Mouse (Mus musculus): Measurements from ENCODE around the gene B3gat2.

Gene B3gat2

DNA sequence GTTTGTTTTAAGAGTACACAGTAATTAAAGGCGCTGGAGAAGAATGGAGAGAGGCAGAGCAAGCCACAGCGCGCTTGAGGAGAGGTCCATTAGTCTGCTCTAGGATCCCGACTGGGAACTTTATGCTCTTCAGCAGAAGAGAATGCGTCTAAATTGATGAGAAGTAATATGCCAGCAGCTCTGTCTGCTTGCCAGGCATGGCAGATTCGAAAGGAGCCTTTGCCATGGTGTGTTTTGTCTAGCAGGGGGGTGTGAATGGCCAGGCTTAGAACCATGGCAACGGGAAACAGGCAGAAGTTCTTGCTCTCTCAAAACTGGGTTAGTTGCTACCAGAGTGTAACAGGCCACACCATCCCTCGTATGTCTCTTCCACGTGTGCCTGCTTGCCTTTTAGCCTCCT lies 73.3 kb downstream of the B3gat2 start:
- no peak for DNase-seq (ENCODE audit: low read depth)

DNA sequence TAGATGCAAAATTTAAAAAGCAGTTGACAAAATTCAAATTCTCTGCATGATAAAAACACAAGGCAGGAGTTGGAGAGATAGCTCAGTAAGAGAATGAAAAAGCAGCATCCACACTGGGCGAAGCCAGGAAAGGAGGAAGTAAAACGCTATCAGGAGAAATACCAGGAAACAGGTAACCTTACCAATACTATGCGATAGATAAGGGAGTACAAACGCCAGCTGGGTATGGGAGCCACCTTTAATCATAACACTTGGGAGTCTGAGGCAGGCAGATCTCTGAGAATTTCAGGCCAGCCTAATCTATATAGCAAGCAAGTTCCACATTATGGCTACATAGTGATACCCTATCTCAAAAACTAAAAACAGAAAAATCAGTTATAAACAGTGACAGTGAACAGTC lies 75.1 kb downstream of the B3gat2 start:
- DNase-seq (ENCODE audit: low read depth): no peak

DNA sequence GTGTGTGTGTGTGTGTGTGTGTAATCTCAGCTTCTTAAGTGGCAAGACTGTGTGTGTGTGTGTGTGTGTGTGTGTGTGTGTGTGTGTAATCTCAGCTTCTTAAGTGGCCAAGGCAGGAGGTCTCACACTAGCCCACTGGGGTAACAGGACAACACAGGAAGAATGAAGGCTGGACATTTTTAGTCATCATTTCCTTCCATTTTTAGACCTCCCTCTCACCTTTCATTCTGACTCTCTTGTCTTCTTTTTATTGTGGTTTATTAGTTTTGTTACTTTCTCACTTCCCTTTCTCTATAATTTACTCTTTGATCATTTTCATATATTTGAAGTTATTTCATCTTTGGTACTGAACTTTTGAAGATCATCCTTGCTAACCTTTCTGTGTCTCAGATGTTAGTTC lies 79.4 kb downstream of the B3gat2 start:
- DNase-seq (ENCODE audit: low read depth): no peak

DNA sequence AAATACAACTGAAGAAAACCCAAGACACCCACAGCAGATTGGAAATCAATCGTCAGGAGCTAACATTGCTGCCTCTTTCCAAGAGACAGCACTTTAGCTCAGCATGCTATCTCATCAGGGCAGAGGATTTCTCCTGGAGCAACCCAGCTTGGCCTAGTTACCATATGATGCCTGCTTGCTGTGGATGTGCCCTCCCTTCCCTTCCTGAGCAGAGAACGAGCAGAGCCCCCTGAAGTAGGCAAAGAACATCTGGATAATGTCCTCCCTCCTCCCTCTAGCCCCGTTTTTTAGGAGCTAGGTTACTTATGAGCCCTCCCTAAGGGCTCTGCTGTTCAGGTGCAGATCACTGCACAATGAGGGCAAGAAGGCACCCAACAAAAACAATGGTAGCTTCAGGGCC lies 81.1 kb downstream of the B3gat2 start:
- DNase-seq (ENCODE audit: low read depth): no peak

DNA sequence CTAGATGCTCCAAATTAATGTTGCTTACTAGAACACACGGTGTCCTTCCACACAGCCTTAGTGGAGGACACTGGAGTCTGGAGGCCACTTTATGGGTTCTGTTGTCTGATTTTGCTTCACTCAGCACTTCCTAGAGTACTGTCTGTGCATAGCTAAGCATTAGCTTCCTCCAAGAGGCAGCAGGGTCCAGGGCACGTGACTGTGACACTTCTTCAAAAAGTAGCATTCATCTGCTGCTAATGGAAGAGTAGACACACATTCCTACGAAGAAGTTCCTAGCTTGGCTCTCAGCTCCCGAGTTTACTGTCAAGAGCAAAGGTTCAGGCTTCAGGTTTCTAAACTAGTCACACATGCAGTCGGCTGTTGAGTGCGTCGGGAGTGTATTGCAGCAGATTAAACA lies 82.2 kb downstream of the B3gat2 start:
- no peak for DNase-seq (ENCODE audit: low read depth)

DNA sequence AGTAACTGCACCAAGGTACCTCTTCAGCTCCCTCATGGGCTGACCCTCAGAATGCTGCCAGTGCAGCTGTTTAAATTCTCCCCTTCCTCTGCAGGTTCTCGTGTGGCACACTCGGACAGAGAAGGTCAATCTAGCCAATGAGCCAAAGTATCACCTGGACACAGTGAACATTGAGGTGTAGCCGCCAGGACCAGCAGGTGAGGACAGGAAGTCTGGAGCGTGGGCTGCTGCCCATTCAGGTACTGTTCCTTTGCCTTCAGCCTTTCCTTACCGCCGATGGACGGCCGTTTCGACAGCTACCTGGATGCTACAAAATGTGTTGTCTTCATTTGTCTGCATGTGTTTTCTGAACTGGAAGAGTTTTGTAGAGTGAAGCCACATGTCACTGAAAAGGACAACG lies 83.5 kb downstream of the B3gat2 start:
- DNase-seq (ENCODE audit: low read depth): no peak

DNA sequence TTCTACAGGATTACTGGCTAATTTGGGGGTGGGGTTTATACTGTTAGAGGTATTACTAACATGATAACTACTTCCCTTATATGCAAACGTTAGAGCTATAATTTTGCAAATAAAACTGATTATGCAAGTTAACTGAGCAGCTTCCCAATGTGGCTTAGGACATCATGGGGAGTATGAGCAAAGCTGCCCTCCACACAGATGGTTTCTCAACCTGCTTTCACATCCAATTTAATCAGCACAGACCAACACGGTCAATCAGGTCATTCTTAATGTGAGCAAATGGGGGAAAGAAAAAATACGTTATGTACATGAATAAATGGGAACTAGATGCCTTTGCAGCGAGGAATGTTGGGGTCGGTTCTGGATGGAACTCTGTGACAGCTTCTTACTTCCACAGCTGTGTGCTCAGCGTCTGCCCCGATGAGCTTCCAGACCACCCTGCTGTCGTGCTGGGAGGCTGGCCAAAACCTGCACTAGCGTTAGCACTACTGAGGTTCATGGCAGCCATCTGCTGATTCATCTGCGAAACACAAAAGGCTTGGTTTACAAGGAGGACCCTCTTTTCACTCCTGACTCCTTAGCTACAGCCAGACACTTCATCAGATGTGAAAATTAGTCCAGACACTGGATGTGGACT lies 84.6 kb downstream of the B3gat2 start:
- DNase-seq (ENCODE audit: low read depth): no peak

DNA sequence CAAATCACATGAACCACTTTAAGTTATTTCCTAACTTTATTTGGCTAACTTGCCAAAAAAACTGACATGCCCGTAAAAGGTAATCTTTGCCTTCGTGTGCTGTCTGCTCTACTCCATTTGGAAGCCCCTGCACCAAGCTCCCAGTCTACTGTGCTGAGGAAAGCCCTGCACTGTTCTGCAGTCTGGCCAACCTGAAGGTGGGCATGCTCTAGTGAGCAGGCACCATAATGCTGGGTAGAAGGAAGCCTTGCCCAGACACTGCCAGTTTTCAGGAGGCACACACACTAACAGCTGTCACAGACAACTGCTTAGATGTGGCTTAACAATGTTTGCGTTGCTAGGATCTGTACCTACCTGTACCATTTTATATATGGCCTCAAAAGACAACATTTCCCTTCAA lies 94.1 kb downstream of the B3gat2 start:
- DNase-seq (ENCODE audit: low read depth): no peak

DNA sequence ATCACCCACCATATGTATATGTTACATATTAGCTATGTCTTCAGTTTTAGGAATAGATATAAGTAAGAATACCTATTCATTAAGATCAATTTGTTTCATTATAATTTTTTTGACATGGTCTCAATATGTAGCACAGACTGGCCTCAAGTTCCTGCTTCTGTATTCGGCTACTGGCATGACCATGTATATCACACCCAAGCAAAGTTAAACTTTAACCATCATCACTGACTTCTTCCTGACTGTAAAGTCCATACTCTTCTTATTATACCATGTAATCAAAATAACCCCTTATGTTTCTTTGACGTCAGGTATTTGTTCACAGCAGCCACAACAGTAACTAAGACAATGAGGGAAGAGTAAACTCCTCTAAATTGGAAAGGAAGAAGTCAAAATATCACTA lies 99.4 kb downstream of the B3gat2 start:
- DNase-seq (ENCODE audit: low read depth): no peak

DNA sequence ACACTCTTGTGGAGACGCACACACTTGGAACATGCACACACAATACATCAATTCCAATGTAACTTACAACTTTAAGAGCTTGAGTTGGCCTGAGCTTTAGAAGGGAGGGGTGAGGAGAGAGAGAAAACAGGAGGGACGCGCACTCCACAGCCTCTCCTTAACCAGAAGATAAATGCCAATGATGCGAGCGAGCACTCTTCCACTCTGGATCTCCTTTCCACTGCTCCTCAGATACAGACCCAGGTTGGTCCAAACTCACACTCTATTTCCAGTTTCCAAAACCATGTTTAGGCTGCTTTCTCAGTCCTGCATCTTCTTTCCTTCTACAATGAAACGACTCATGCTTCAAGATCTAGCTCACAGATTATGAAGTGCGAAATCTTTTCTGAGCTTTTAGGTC lies 104.0 kb downstream of the B3gat2 start:
- DNase-seq (ENCODE audit: low read depth): no peak

DNA sequence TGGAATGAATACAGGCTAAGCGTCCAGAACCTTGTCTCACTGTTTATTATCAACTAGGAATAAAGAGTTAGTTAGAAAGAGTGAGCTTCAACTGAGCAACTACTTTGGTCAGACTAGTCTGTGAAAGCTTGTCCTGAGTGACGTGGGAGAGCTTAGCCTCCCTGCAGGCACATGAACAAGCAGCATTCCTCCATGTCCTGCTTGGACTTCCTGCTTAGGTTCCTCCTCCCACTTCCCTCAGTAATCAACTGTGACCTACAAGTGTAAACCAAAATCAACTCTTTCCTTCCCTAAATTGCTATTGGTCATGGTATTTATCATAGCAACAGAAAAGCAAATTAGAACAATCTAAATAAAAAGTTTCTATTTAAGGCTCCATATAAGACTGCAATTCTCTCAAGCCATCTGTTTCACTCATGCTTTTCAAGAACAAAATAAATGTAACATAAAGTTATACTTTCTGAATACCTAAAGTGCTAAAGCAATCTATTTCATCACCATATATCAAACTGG lies 105.9 kb downstream of the B3gat2 start:
- DNase-seq (ENCODE audit: low read depth): no peak

DNA sequence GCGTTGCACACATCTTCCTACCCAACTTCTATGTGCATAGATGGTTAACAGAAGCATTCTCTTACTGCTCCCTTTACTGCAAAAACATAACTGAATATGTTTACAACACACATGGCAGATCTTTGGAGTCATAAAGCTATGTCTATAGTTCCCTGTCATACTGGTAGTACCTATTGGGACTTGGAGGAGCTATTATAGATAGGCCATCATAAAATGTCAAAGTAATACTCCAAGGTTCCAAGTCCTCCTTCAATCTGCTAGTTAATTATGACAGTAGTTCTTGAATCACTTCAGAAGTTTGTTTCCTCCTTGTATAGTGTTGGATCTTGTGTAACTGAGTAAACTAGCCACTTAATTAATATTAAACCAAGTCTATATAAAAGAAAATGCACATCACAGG lies 110.6 kb downstream of the B3gat2 start:
- DNase-seq (ENCODE audit: low read depth): no peak

DNA sequence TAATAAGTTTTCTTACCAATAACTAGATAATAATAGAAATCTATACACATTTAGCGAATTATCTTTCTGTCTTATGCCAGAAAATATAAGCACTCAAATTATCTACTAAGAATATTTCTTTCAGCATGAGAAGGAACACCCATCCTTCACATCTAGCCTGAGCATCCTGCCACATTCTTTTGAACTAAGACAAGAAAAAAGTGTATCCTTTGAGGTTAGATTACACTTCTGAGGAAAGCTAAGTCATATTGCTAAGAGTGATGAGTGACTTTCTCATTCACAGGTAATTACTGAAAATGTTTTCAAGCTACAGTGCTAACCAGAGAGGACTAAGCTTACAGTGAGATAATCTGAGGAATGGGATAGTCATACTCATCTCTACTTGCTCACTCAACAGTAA lies 121.1 kb downstream of the B3gat2 start:
- DNase-seq (ENCODE audit: low read depth): no peak

DNA sequence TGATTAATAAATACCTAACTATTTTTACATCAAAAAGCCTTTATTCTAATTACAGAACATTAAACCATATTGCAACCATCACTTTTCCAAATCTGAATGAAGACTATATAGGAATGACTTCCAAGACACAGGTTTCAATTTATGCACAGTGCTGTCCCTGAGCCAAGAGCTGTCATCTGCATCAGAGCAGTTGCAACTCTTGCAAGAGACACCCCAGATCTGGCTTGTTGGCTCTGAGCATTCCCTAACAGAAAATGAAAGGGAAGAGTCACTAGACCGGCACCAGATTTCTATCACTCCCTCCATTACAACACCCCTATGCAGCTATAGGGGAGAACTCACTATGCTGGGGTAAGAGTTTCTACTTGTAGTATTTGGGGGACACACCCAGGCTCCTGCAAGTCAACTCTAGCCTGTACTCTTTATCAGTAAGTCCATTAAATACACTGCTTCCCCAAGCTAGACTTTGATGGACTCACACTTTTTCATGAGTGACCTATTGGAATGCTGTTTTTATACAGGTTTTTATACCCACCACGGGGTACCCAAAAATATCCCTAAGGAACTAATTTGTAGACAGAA lies 122.6 kb downstream of the B3gat2 start:
- DNase-seq (ENCODE audit: low read depth): no peak

DNA sequence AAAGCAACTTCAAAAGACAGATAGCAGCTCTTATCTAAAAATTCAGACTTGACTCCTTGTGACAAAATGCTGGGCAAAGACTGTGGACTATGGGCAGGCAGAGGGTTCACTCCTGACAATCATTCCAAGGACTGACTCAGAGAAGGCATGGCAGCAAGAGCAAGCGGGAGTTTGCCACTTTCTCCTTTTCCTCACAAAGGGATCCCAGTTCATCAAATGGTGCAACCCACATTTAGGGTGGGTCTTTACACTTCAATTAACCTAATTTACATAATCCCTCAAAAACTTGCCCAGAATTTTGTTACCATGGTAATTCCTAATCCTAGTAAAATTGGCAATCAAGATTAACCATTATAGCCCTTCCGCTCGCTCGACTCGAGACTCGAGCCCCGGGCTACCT lies 123.4 kb downstream of the B3gat2 start:
- no peak for DNase-seq (ENCODE audit: low read depth)

DNA sequence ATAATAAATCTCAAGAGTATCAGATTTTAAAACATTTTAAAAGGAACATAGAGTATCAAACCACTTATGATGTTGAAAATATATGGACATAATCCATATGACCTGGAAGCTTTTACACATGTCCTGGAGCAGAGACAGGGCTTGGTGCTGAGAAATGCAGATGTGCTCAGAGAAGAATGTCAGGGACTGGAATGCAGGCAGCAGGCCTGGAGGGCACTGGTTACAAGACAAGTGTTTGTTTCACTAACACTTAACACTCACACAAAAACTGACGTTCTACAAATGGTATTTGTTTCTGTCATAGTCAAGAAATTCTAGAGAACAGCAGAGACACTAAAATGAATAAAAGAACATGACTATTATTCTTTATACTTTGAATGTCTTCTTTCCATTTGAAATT lies 130.5 kb downstream of the B3gat2 start:
- DNase-seq (ENCODE audit: low read depth): no peak
